Mouse (Mus musculus): Measurements from ENCODE around the gene Rpl24.

GRCm38 (mm10) chr16:55966212-55966871 is at the start of gene Rpl24:
- peak; percentile 5; the same call in 1 of the 2 replicates for TF ChIP-seq CTCF (IDR thresholded peaks at IDR 0.05)
- TF ChIP-seq EP300 (IDR thresholded peaks at IDR 0.05), result peak; percentile 55; the same call in 1 of the 2 replicates
